Mouse (Mus musculus): ENCODE data around the gene Nr2f2. TPM values are rescaled to one million over a fixed set of nuclear protein-coding genes. Genes with fewer than 3 reads are reported as not detected.

The Nr2f2 gene
- total RNA-seq, 2 experiments from 2014 or later, result 25.2 to 30.0 TPM

GRCm38 (mm10) chr7:70337581-70338264 lies 28.8 kb downstream of the Nr2f2 start:
- DNase-seq, result peak in 1 of 2 experiments; percentile 33
- intact Hi-C loops (cut with DNase I), result loop anchor here (5.0 to 10.0 kb wide), 3 partner anchors 220 to 1360 kb away; no protein-coding TSS in a partner anchor

GRCm38 (mm10) chr7:70336571-70337240 lies 29.8 kb downstream of the Nr2f2 start:
- DNase-seq, result no peak
- intact Hi-C loops (cut with DNase I), result loop anchor here (5.0 to 10.0 kb wide), 3 partner anchors 219 to 1359 kb away; no protein-coding TSS in a partner anchor

GRCm38 (mm10) chr7:70336126-70336525 lies 30.4 kb downstream of the Nr2f2 start:
- intact Hi-C loops (cut with DNase I), result loop anchor here (5.0 to 10.0 kb wide), 3 partner anchors 219 to 1359 kb away; no protein-coding TSS in a partner anchor
- no peak for DNase-seq

GRCm38 (mm10) chr7:70335411-70335810 lies 31.1 kb downstream of the Nr2f2 start:
- DNase-seq, result no peak
- intact Hi-C loops (cut with DNase I), result loop anchor here (1.0 to 10.0 kb wide), 4 partner anchors 218 to 1358 kb away; no protein-coding TSS in a partner anchor

- DNase-seq, result peak; percentile 84 to 89
- intact Hi-C loops (cut with DNase I), result loop anchor here (1.0 to 10.0 kb wide), 5 partner anchors 48 to 1358 kb away; no protein-coding TSS in a partner anchor
Observed at GRCm38 (mm10) chr7:70334836-70335235, 31.7 kb downstream of the Nr2f2 start.

- intact Hi-C loops (cut with DNase I), result loop anchor here (5.0 to 10.0 kb wide), 2 partner anchors 47 to 519 kb away; no protein-coding TSS in a partner anchor
Observed at GRCm38 (mm10) chr7:70333851-70334250, 32.7 kb downstream of the Nr2f2 start.

GRCm38 (mm10) chr7:70332926-70333664 lies 33.4 kb downstream of the Nr2f2 start:
- DNase-seq, result no peak
- intact Hi-C loops (cut with DNase I), result loop anchor here (5.0 to 10.0 kb wide), 2 partner anchors 46 to 518 kb away; no protein-coding TSS in a partner anchor

More at GRCm38 (mm10) chr7:70333851-70334250, 32.7 kb downstream of the Nr2f2 start:
- DNase-seq, result no peak

GRCm38 (mm10) chr7:70332064-70332850 lies 34.3 kb downstream of the Nr2f2 start:
- intact Hi-C loops (cut with DNase I), result loop anchor here (5.0 to 10.0 kb wide), 2 partner anchors 45 to 517 kb away; no protein-coding TSS in a partner anchor
- peak in 1 of 2 experiments; percentile 8 for DNase-seq

- intact Hi-C loops (cut with DNase I), result loop anchor here (5.0 to 10.0 kb wide), 2 partner anchors 44 to 517 kb away; no protein-coding TSS in a partner anchor
- peak in 1 of 2 experiments; percentile 61 for DNase-seq
Observed at GRCm38 (mm10) chr7:70331243-70332063, 35.1 kb downstream of the Nr2f2 start.

- peak in 1 of 2 experiments; percentile 13 for DNase-seq
- intact Hi-C loops (cut with DNase I), result loop anchor here (5.0 to 10.0 kb wide), 2 partner anchors 44 to 516 kb away; no protein-coding TSS in a partner anchor
Observed at GRCm38 (mm10) chr7:70330761-70331242, 35.7 kb downstream of the Nr2f2 start.

- intact Hi-C loops (cut with DNase I), result loop anchor here (5.0 to 10.0 kb wide), 2 partner anchors 43 to 515 kb away; no protein-coding TSS in a partner anchor
- DNase-seq, result peak in 1 of 2 experiments; percentile 11
Observed at GRCm38 (mm10) chr7:70330207-70330562, 36.4 kb downstream of the Nr2f2 start.

- DNase-seq, result peak in 1 of 2 experiments; percentile 14
- intact Hi-C loops (cut with DNase I), result loop anchor here (5.0 to 10.0 kb wide), 2 partner anchors 42 to 515 kb away; no protein-coding TSS in a partner anchor
Observed at GRCm38 (mm10) chr7:70329521-70330206, 36.9 kb downstream of the Nr2f2 start.

GRCm38 (mm10) chr7:70329037-70329516 lies 37.5 kb downstream of the Nr2f2 start:
- intact Hi-C loops (cut with DNase I), result no loop called here
- DNase-seq, result peak in 1 of 2 experiments; percentile 18

- intact Hi-C loops (cut with DNase I), result no loop called here
- peak in 1 of 2 experiments; percentile 19 for DNase-seq
Observed at GRCm38 (mm10) chr7:70328206-70329036, 38.1 kb downstream of the Nr2f2 start.

GRCm38 (mm10) chr7:70327191-70327590 lies 39.3 kb downstream of the Nr2f2 start:
- no peak for DNase-seq
- intact Hi-C loops (cut with DNase I), result no loop called here

GRCm38 (mm10) chr7:70326176-70327035 lies 40.1 kb downstream of the Nr2f2 start:
- intact Hi-C loops (cut with DNase I), result no loop called here
- DNase-seq, result no peak

Measured in heart, postnatal 10 days (tissue).